In genomic region chr7:83717021-83717725, GRCm38 (mm10) we compare ENCODE assay signal across 13 mouse cellular contexts. TPM values are rescaled to one million over a fixed set of nuclear protein-coding genes. Genes with fewer than 3 reads are reported as not detected.
A peak's percentile ranks its signal among the peaks of the same experiment; 100 is the strongest.
DNase-seq lines count a peak whose midpoint lies in the region; ATAC-seq and TF ChIP-seq lines count a peak whose summit lies in the region.
"Had no signal": no experiment of that assay in that cellular context is flagged by ENCODE, and none has a peak within 500 bp of the region (broad histone marks: within the 10 kb centered on the region; RNA-seq: fewer than 3 reads in every experiment).

No protein-coding gene starts in this region.

- no peak for TF ChIP-seq EP300 in liver, postnatal 0 days (IDR thresholded peaks at IDR 0.05; ENCODE audit: low read depth)

- 50% methylated on average over 5 of the region's 5 CpGs for WGBS in hindbrain, postnatal 0 days
- WGBS in hindbrain, embryonic 14.5 days = 66% methylated on average over 5 of the region's 5 CpGs
- 35% methylated on average over 5 of the region's 5 CpGs for WGBS in embryonic facial prominence, embryonic 14.5 days
- WGBS in liver, postnatal 0 days (ENCODE audit: insufficient replicate concordance) = 42% methylated on average over 5 of the region's 5 CpGs

- no peaks in the 10 kb centered on the region for H3K27me3 ChIP-seq in hindbrain, postnatal 0 days (ENCODE audit: insufficient read depth, low read length)
- H3K27me3 ChIP-seq in hindbrain, embryonic 14.5 days (ENCODE audit: control insufficient read depth, insufficient read depth, low read length) = no peaks in the 10 kb centered on the region
- H3K27me3 ChIP-seq in C2C12 (ENCODE audit: control insufficient read depth, insufficient read depth, insufficient read length) = no peaks in the 10 kb centered on the region
- H3K27me3 ChIP-seq in embryonic facial prominence, embryonic 14.5 days (replicated peaks; ENCODE audit: control insufficient read depth, insufficient read depth, low read length) = no peaks in the 10 kb centered on the region
- no peaks in the 10 kb centered on the region for H3K27me3 ChIP-seq in liver, postnatal 0 days (ENCODE audit: insufficient read depth, low read length)
- H3K27me3 ChIP-seq: heart, embryonic 13.5 days had no signal

- no peak overlapping the region for H3K9ac ChIP-seq in hindbrain, postnatal 0 days (replicated peaks; ENCODE audit: low read length)
- H3K9ac ChIP-seq in hindbrain, embryonic 14.5 days = no peak overlapping the region
- no peak overlapping the region; the same call in 1 of the 2 replicates for H3K9ac ChIP-seq in embryonic facial prominence, embryonic 14.5 days (ENCODE audit: low read depth, low read length)
- no peak overlapping the region for H3K9ac ChIP-seq in liver, postnatal 0 days (replicated peaks)
- H3K9ac ChIP-seq: heart, embryonic 13.5 days had no signal

- H3ac ChIP-seq in C2C12 (ENCODE audit: control insufficient read depth, insufficient read length, low read depth) = no peak overlapping the region

- DNase-seq in hindbrain, postnatal 0 days (ENCODE audit: low spot score) = peak; percentile 27
- no peak for DNase-seq in hindbrain, embryonic 14.5 days (ENCODE audit: low spot score)
- DNase-seq in 3134 (ENCODE audit: extremely low read depth, insufficient read length, low spot score) = peak; percentile 88
- peak; percentile 77 for DNase-seq in embryonic facial prominence, embryonic 14.5 days (ENCODE audit: low spot score)
- no peak for DNase-seq in urinary bladder, postnatal 10 days (ENCODE audit: low spot score)
- DNase-seq in liver, postnatal 0 days = no peak
- DNase-seq: adrenal gland, adult 2 months; kidney, postnatal 36 days; lung, postnatal 36 days; right cerebral cortex, adult 18-20 months had no signal

- no peaks in the 10 kb centered on the region for H3K9me3 ChIP-seq in hindbrain, postnatal 0 days (ENCODE audit: low read length)
- H3K9me3 ChIP-seq in hindbrain, embryonic 14.5 days (ENCODE audit: control insufficient read depth, low read length) = 0 out of 2 replicates have a peak, but pooled peaks cover 4% of the 10 kb centered on the region
- peaks cover 8% of the 10 kb centered on the region; the same call in 1 of the 2 replicates for H3K9me3 ChIP-seq in embryonic facial prominence, embryonic 14.5 days (ENCODE audit: control insufficient read depth, low read length)
- H3K9me3 ChIP-seq in liver, postnatal 0 days (ENCODE audit: low read length) = no peaks in the 10 kb centered on the region
- H3K9me3 ChIP-seq: G1E had no signal

- no peak overlapping the region for H3K4me2 ChIP-seq in hindbrain, postnatal 0 days (ENCODE audit: low read depth, low read length)
- no peak overlapping the region for H3K4me2 ChIP-seq in hindbrain, embryonic 14.5 days (replicated peaks)
- no peak overlapping the region for H3K4me2 ChIP-seq in embryonic facial prominence, embryonic 14.5 days (ENCODE audit: low read depth, low read length)
- H3K4me2 ChIP-seq in liver, postnatal 0 days (ENCODE audit: low read depth, low read length) = no peak overlapping the region
- H3K4me2 ChIP-seq: heart, embryonic 13.5 days had no signal

- H3K79me3 ChIP-seq in C2C12 (ENCODE audit: low read depth) = no peaks in the 10 kb centered on the region

- no peak overlapping the region for H3K27ac ChIP-seq in hindbrain, postnatal 0 days
- H3K27ac ChIP-seq in hindbrain, embryonic 14.5 days = no peak overlapping the region
- peak overlapping the region; percentile 39 for H3K27ac ChIP-seq in embryonic facial prominence, embryonic 14.5 days (replicated peaks; ENCODE audit: low read depth, low read length)
- H3K27ac ChIP-seq in liver, postnatal 0 days (ENCODE audit: low read depth) = no peak overlapping the region
- H3K27ac ChIP-seq: heart, embryonic 13.5 days had no signal

- H3K36me3 ChIP-seq in hindbrain, postnatal 0 days (ENCODE audit: insufficient read depth, low read length) = no peaks in the 10 kb centered on the region
- H3K36me3 ChIP-seq in hindbrain, embryonic 14.5 days (replicated peaks; ENCODE audit: control insufficient read depth, insufficient read depth) = no peaks in the 10 kb centered on the region
- H3K36me3 ChIP-seq in C2C12 (ENCODE audit: control insufficient read depth, insufficient read depth) = no peaks in the 10 kb centered on the region
- no peaks in the 10 kb centered on the region for H3K36me3 ChIP-seq in embryonic facial prominence, embryonic 14.5 days (ENCODE audit: control insufficient read depth, insufficient read depth, low read length)
- no peaks in the 10 kb centered on the region for H3K36me3 ChIP-seq in liver, postnatal 0 days (replicated peaks; ENCODE audit: insufficient read depth, low read length)
- H3K36me3 ChIP-seq: G1E; heart, embryonic 13.5 days had no signal

- no peaks in the 10 kb centered on the region for H3K4me1 ChIP-seq in hindbrain, postnatal 0 days (ENCODE audit: insufficient read depth, low read length)
- H3K4me1 ChIP-seq in hindbrain, embryonic 14.5 days (replicated peaks; ENCODE audit: control insufficient read depth, insufficient read depth, low read length) = no peaks in the 10 kb centered on the region
- peaks cover 18% of the 10 kb centered on the region; the same call in 1 of the 2 replicates for H3K4me1 ChIP-seq in embryonic facial prominence, embryonic 14.5 days (ENCODE audit: control insufficient read depth, insufficient read depth, low read length)
- H3K4me1 ChIP-seq in liver, postnatal 0 days (ENCODE audit: insufficient read depth) = no peaks in the 10 kb centered on the region
- H3K4me1 ChIP-seq: heart, embryonic 13.5 days had no signal

- H3K4me3 ChIP-seq in hindbrain, postnatal 0 days (ENCODE audit: low read length) = no peak overlapping the region
- no peak overlapping the region for H3K4me3 ChIP-seq in hindbrain, embryonic 14.5 days (replicated peaks; ENCODE audit: low read length)
- no peak overlapping the region for H3K4me3 ChIP-seq in C2C12 (ENCODE audit: insufficient read depth, poor library complexity, severe bottlenecking)
- H3K4me3 ChIP-seq in embryonic facial prominence, embryonic 14.5 days (ENCODE audit: low read depth, low read length) = no peak overlapping the region
- H3K4me3 ChIP-seq in liver, postnatal 0 days (ENCODE audit: low read depth, low read length) = no peak overlapping the region
- H3K4me3 ChIP-seq: heart, embryonic 13.5 days had no signal

- H3K79me2 ChIP-seq in C2C12 (ENCODE audit: control insufficient read depth, insufficient read depth) = no peaks in the 10 kb centered on the region

- TF ChIP-seq CTCF in hindbrain, postnatal 0 days (IDR thresholded peaks at IDR 0.05; ENCODE audit: low read depth) = no peak
- no peak for TF ChIP-seq CTCF in C2C12 (IDR thresholded peaks at IDR 0.05; ENCODE audit: control insufficient read depth, insufficient read depth, insufficient read length)
- no peak for TF ChIP-seq CTCF in liver, postnatal 0 days (IDR thresholded peaks at IDR 0.05; ENCODE audit: low read depth)

- ATAC-seq in hindbrain, postnatal 0 days = no peak; the same call in 1 of the 2 replicates
- no peak for ATAC-seq in hindbrain, embryonic 14.5 days (ENCODE audit: low FRiP score)
- ATAC-seq in embryonic facial prominence, embryonic 14.5 days (ENCODE audit: low read depth) = peak; percentile 62
- no peak for ATAC-seq in liver, postnatal 0 days

TF ChIP-seq in C2C12, 6 proteins besides CTCF, POLR2A, EP300 and RAD21:
- TF ChIP-seq FOSL1 (IDR thresholded peaks at IDR 0.05; ENCODE audit: insufficient read depth, low read length, poor library complexity, severe bottlenecking) (no peak), MYOG (IDR thresholded peaks at IDR 0.05; ENCODE audit: control insufficient read depth, extremely low read depth, insufficient read length) (no peak), MYOD1 (IDR thresholded peaks at IDR 0.05; ENCODE audit: control insufficient read depth, insufficient read length, low read depth) (peak; percentile 33), CEBPB (IDR thresholded peaks at IDR 0.05; ENCODE audit: low read depth) (no peak), MAX (IDR thresholded peaks at IDR 0.05) (peak; percentile 95), USF1 (IDR thresholded peaks at IDR 0.05; ENCODE audit: low read depth) (no peak)
TF ChIP-seq in C2C12: peak in this region for 2.

RNA-seq across cellular contexts. Expression of gene Il16, which starts 28.4 kb away (rescaled TPM):
- 1.2 and 2.6 TPM in 2 replicates for total RNA-seq in hindbrain, postnatal 0 days (2014; rRNA removed)
- polyA plus RNA-seq in hindbrain, postnatal 0 days (2015; fragmentation: Nextera tagmentation; extraction: Ambion mirVana) = 0.81 and 0.87 TPM in 2 replicates
- 1.0 and 1.2 TPM in 2 replicates for polyA plus RNA-seq in hindbrain, embryonic 14.5 days (2014; fragmentation: Nextera tagmentation; extraction: Ambion mirVana)
- not detected for polyA plus RNA-seq in C2C12 (2012; fragmentation: generic; extraction: Trizol)
- polyA plus RNA-seq in embryonic facial prominence, embryonic 14.5 days (2014; fragmentation: Nextera tagmentation; extraction: Ambion mirVana) = 6.0 and 7.2 TPM in 2 replicates
- polyA plus RNA-seq in liver, postnatal 0 days (2015; fragmentation: Nextera tagmentation; extraction: Ambion mirVana) = 8.5 and 9.8 TPM in 2 replicates

Comparison
In these comparisons a context has a peak if more than half of its experiments do, and no peak if none do; other contexts are left out.
1. DNase-seq: peak in hindbrain, postnatal 0 days (single experiment), 3134 (single experiment) and embryonic facial prominence, embryonic 14.5 days (single experiment); none in hindbrain, embryonic 14.5 days (single experiment), urinary bladder, postnatal 10 days (single experiment) and liver, postnatal 0 days (single experiment).